Mouse (Mus musculus) embryo, embryonic 11.5 days (tissue): ENCODE measurements around the gene Lin7b.

Experiments
- DNase-seq: peaks from one replicate; pipeline ENCODE4 v3.0.0-alpha.2; 2012; ENCODE audit warnings: low read depth, low spot score

The Lin7b gene

GRCm38 (mm10) chr7:45353041-45353440, 17.3 kb downstream of the Lin7b start:
- no peak for DNase-seq

- no peak for DNase-seq
Observed at GRCm38 (mm10) chr7:45346905-45347304, 23.5 kb downstream of the Lin7b start.

DNA sequence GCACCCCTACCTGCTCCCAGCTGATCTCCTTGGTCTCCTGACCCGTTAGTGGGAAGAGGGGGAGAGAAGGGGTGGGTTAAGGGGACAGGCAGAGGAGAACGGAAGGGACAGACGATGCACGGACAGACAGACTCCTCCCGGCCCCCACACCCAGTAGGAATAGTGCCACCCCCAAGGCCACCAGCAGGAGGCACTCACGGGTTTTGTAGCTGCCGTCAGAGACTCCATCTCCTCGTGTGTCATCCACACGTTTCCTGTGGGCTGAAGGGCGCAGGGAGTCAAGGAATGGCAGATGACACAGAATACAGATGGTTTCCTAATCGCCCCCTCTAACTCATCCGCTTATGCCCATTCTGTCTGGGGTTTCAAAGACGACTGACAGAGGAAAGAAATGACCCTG, 26.8 kb downstream of the Lin7b start:
- no peak for DNase-seq

DNA sequence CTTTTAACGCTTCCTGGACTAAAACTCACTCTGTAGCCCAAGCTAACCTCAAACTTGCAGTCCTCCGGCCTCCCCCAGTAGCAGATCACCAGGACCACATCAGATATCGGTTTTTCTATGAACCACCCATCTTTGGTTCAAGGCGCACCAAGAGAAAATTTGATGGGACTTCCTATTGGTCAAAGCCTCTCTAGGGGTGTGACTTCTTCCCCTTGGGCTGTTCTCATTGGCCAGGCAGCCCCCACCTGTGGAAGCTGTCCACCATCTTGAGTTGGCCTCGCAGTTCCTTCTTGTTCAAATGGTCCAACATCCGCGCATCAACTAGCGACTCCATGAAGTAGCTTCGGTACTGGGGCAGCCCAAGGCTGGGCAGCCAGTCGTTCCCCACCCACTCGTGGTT, 28.3 kb downstream of the Lin7b start:
- no peak for DNase-seq

DNA sequence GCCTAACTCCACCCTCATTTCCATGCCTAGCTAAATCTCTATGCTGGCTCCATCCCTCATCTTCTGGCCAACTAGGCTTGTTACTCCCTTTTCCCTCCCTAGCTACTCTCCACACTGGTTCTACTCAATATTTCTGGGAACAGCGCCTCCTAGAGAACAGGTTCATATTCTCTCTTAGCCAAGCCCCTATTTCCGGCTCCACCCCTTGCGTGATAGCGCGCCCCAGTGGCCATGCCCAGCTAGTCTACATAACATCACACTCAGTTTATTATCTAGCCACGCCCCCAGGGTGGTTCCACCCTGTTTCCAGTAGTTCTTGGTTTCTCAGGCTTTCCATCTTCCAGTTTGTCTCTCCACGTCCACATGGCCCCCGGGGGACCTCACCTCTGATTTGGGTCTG, 29.1 kb downstream of the Lin7b start:
- peak; percentile 65 for DNase-seq

- DNase-seq: peak; percentile 69
Observed at GRCm38 (mm10) chr7:45340669-45341068, 29.7 kb downstream of the Lin7b start.

DNA sequence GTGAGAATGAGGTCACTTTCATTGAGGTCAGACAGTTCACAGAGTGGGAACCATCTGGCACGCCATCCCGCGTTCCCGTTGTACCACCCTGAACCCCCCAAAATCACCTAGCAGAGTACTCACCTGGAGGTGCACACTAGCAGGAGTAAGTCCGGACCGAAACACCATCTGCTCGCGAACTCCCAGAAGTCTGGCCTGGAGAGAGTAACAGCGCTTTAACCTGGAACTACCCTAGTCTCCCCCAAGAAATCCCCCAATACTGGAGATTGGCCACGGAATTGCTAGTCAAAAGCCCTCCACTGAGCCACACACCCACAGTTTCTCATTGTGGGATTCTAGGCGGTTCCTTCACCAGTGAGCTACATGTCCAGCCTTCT, 30.3 kb downstream of the Lin7b start:
- no peak for DNase-seq

- DNase-seq: peak; percentile 64
Observed at GRCm38 (mm10) chr7:45339410-45340065, 30.8 kb downstream of the Lin7b start.

DNA sequence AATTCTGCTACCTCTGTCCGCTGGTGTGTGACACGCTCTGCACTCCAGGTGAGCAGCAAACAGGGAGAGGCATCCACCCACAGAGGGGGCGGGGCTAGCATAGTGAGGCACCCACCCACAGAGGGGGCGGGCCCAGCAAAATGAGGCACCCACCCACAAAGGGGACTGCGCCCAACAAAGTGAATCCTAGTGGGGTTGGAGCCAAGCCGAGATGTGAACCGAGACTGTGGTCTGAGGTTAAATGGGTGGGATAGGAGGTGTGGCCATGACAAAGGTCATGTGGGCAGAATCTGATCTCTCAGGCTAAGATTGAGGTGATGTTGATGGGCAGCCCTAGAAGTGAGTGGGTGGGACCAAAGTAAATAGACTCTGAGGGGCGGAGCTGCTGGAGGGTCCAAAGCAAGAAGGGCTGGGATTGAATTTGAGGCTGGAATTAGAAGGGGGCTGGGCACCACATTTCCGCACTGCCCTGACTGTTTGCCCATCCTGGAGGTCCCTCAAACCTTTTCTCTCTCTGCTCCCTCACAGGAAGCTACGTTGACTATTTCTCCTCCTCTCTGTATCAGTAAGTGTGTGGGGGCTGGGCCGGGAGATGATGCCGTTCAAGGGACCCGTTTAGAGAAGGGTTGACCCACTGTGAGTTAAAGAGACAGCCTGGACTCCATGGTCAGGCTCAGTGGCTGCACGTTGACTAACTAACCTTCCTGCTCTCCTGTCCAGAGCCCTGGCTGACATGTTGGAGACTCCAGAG, 32.0 kb downstream of the Lin7b start:
- no peak for DNase-seq

- DNase-seq: no peak
Observed at GRCm38 (mm10) chr7:45337469-45337868, 32.9 kb downstream of the Lin7b start.

DNA sequence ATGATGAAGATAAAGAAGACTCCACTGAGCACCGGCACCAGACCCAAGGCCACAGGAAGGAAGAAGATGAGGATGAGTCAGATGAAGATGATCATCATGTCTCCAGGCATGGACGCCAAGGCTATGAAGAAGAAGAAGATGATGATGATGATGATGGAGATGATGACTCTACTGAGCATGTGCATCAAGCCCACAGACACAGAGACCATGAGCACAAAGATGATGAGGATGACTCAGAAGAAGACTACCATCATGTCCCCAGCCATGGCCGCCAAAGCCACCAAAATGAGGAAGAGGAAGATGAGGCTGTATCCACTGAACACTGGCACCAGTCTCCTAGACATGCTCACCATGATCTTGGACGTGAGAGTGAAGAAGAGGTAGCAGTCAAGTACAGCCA, 34.1 kb downstream of the Lin7b start:
- DNase-seq: no peak

DNA sequence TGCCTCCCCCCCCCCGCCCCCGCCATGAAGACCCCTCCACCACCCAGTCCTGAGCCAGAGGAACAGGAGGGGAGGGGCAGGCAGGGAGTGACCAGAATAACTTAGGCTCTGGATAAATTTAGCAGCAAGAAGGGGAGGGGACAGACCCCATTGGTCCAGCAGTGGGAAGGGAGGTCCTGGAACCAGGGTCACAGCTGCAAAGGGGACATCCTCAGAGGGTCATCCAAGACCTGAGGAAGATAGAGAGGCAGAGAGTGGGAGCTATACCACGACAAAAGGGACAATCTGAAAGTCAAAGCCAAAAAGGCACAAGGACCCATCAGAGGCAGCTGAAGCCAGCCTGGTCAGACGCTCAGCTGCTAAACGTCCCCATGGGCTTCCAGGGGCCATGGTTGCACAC, 35.3 kb downstream of the Lin7b start, which contains the start of gene Hrc:
TSS of gene Hrc (plus strand) at position 235 of the 400 bp plus-strand sequence.
- no peak for DNase-seq

DNA sequence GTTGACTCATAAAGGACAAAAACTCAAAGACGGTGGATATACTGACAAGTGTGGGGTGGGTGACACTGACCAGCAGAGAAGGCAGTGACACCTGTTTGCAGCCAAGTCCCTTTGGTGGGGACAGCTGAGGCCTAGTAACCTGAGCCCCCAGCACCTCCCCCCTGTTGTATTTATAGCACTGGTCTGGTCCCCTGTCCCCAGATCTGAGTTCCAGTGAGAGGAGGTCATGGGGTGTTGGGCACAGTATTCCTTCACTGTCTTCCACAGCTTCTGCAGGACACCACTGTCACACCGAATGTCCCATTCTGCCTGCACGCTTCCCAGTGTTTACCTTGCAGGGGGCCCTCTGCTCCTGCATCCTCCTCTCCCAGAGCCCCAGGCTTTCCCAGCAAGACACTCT, 35.8 kb downstream of the Lin7b start:
- no peak for DNase-seq

DNA sequence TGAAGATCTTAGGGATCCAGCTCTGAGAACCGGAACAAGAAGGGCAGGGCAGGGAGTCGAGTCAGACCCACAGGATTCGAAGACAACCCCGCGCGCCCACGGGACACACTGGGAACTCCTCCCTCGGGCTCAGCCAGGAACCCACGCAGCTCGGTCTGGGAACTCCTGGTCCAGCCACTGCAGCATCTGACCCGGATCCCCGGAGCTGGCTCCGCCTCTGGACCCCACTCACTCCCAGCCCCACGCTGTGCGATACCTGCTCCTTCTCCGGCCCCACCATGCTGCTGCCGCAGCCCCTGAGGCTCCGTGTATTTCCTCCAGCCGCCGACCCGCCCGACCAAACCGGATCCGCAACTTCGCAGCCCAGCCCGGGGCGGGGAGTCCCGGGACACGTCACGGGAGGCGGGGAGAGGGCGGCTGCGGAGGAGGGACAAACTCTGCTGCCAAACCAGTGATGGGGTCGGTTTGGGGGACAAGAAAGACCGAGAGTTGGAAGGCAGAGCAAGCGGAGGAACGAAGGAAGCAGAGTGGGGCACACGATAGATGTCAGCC, 36.9 kb downstream of the Lin7b start, which contains the start of gene Trpm4:
TSS of gene Trpm4 (minus strand) at position 350 of the 552 bp plus-strand sequence.
- DNase-seq: peak; percentile 69

DNA sequence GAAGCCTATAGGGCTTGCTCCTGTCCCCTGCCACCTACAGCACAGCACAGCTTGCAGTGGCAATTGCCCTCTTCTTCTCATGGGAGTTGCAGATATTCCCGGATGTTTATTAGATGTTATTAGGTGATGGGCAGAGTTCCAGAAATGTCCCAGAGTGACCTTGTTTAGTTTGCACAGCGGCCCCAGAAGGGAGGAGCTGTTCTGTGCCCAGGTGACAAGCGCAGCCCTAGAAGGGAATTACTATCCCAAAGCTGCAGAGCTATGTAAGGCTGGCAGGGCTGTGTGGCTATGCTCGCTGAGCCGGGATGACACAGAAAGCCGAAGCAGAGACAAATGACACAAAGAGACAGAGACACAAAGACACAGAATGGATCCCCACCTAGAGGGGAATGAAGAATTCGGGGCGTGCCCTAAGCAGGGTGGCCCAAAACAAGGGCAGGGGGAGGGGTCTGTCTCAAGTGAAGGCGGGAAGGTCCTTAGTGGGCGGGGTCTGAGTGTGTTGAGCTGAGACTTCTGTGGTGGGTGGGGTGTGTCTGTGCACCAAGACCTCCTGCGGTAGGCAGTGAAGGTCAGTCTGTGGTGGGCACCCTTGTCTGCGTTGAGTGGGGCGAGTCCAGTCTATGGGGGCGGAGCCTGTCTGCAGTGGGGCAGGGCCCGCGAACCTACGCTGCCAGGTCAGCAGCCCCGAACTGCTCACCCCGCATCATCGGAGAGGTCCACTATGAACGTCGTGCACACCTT, 37.5 kb downstream of the Lin7b start:
- peak; percentile 50 for DNase-seq

GRCm38 (mm10) chr7:45331502-45331901, 38.9 kb downstream of the Lin7b start:
- no peak for DNase-seq

- no peak for DNase-seq
Observed at GRCm38 (mm10) chr7:45328841-45329475, 41.4 kb downstream of the Lin7b start.

- DNase-seq: no peak
Observed at GRCm38 (mm10) chr7:45325800-45326199, 44.6 kb downstream of the Lin7b start.

GRCm38 (mm10) chr7:45323069-45323468, 47.3 kb downstream of the Lin7b start:
- no peak for DNase-seq

- no peak for DNase-seq
Observed at GRCm38 (mm10) chr7:45322245-45322644, 48.1 kb downstream of the Lin7b start.
